Mouse (Mus musculus): Measurements from ENCODE around the gene Psph. TPM values are rescaled to one million over a fixed set of nuclear protein-coding genes. Genes with fewer than 3 reads are reported as not detected.
A peak's percentile ranks its signal among the peaks of the same experiment; 100 is the strongest.

The Psph gene
- polyA plus RNA-seq, 1 experiment from 2014 or later, result 42.4 TPM

DNA sequence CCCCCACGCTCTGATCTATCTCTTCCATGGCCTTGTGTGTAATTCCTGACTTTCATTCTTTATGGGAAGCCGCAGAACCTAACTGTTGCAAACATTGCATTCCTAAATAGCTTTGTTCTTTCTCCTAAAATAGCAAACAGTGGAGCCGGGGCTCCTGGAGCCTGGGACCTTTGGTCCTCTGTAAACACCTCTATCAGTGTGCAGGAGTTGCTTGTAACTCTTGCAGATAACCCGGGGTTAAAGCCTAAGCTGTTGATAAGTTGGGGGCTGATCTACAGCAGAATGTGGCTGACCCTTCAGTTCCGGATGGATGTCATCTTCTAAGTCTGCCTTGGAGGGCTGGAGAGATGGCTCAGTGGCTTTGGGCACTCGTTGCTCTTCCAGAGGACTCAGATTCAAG is 43.2 kb downstream of the Psph start:
- Histone ChIP-seq H3K27ac (ENCODE audit: low read depth, low read length) (no peak overlapping the region), H3K36me3 (ENCODE audit: control insufficient read depth, insufficient read depth, low read length) (peaks cover 19% of the 10 kb centered on the region), H3K4me3 (ENCODE audit: low read length) (no peak overlapping the region), H3K4me1 (ENCODE audit: control insufficient read depth, insufficient read depth, low read depth, low read length) (no peaks in the 10 kb centered on the region), H3K9me3 (ENCODE audit: control insufficient read depth, low read length) (no peaks in the 10 kb centered on the region), H3K9ac (ENCODE audit: low read depth, low read length) (no peak overlapping the region), H3K4me2 (ENCODE audit: low read length) (no peak overlapping the region), H3K27me3 (replicated peaks; ENCODE audit: control insufficient read depth, insufficient read depth, low read length) (no peaks in the 10 kb centered on the region)
- no peak for ATAC-seq
- WGBS, result 86% methylated on average over 6 of the region's 6 CpGs

GRCm38 (mm10) chr5:129742903-129743488 is 44.3 kb downstream of the Psph start:
- Histone ChIP-seq H3K9ac (ENCODE audit: low read depth, low read length) (no peak overlapping the region), H3K4me3 (ENCODE audit: low read length) (no peak overlapping the region), H3K4me1 (ENCODE audit: control insufficient read depth, insufficient read depth, low read depth, low read length) (no peaks in the 10 kb centered on the region), H3K36me3 (ENCODE audit: control insufficient read depth, insufficient read depth, low read length) (peaks cover 19% of the 10 kb centered on the region), H3K4me2 (ENCODE audit: low read length) (no peak overlapping the region), H3K27me3 (replicated peaks; ENCODE audit: control insufficient read depth, insufficient read depth, low read length) (no peaks in the 10 kb centered on the region), H3K27ac (ENCODE audit: low read depth, low read length) (no peak overlapping the region), H3K9me3 (ENCODE audit: control insufficient read depth, low read length) (no peaks in the 10 kb centered on the region)
- WGBS, result 88% methylated on average over 7 of the region's 7 CpGs
- ATAC-seq, result no peak

DNA sequence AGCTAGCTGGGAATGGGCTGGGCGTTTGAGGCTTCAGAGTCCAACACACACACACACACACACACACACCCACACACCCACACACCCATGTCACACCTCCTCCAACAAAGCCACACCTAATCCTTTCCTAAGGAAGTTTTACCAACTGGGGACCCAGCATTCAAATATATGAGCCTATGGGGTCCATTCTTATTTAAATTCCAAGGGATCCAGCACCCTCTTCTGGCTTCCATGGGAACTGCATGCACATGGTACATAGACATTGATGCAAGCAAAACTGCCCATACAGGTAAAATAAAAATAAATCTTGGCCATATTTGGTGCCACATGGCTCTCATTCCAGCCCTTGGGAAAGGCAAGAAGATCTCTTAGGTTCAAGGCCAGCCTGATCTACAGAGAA is 46.3 kb downstream of the Psph start:
- no peaks in the 10 kb centered on the region for H3K4me1 ChIP-seq (ENCODE audit: control insufficient read depth, insufficient read depth, low read depth, low read length)
- WGBS, result 100% methylated on average over 1 of the region's 1 CpGs
- no peak overlapping the region for H3K9ac ChIP-seq (ENCODE audit: low read depth, low read length)
- H3K4me3 ChIP-seq (ENCODE audit: low read length), result no peak overlapping the region
- H3K27me3 ChIP-seq (replicated peaks; ENCODE audit: control insufficient read depth, insufficient read depth, low read length), result no peaks in the 10 kb centered on the region
- no peak overlapping the region for H3K4me2 ChIP-seq (ENCODE audit: low read length)
- ATAC-seq, result no peak
- H3K9me3 ChIP-seq (ENCODE audit: control insufficient read depth, low read length), result no peaks in the 10 kb centered on the region
- H3K36me3 ChIP-seq (ENCODE audit: control insufficient read depth, insufficient read depth, low read length), result peaks cover 8% of the 10 kb centered on the region
- H3K27ac ChIP-seq (ENCODE audit: low read depth, low read length), result no peak overlapping the region

GRCm38 (mm10) chr5:129731021-129731420 is 56.2 kb downstream of the Psph start:
- WGBS, result 81% methylated on average over 5 of the region's 5 CpGs
- peaks cover 8% of the 10 kb centered on the region for H3K4me1 ChIP-seq (ENCODE audit: control insufficient read depth, insufficient read depth, low read depth, low read length)
- no peaks in the 10 kb centered on the region for H3K27me3 ChIP-seq (replicated peaks; ENCODE audit: control insufficient read depth, insufficient read depth, low read length)
- no peak overlapping the region for H3K4me2 ChIP-seq (ENCODE audit: low read length)
- no peak for ATAC-seq
- no peaks in the 10 kb centered on the region for H3K9me3 ChIP-seq (ENCODE audit: control insufficient read depth, low read length)
- no peak overlapping the region for H3K27ac ChIP-seq (ENCODE audit: low read depth, low read length)
- H3K9ac ChIP-seq (ENCODE audit: low read depth, low read length), result no peak overlapping the region
- H3K36me3 ChIP-seq (ENCODE audit: control insufficient read depth, insufficient read depth, low read length), result no peaks in the 10 kb centered on the region
- H3K4me3 ChIP-seq (ENCODE audit: low read length), result no peak overlapping the region

GRCm38 (mm10) chr5:129730344-129730743 is 56.9 kb downstream of the Psph start:
- no peaks in the 10 kb centered on the region for H3K9me3 ChIP-seq (ENCODE audit: control insufficient read depth, low read length)
- H3K4me2 ChIP-seq (ENCODE audit: low read length), result no peak overlapping the region
- no peak overlapping the region; the same call in 1 of the 2 replicates for H3K9ac ChIP-seq (ENCODE audit: low read depth, low read length)
- H3K27me3 ChIP-seq (replicated peaks; ENCODE audit: control insufficient read depth, insufficient read depth, low read length), result no peaks in the 10 kb centered on the region
- H3K4me3 ChIP-seq (ENCODE audit: low read length), result no peak overlapping the region
- peaks cover 11% of the 10 kb centered on the region for H3K4me1 ChIP-seq (ENCODE audit: control insufficient read depth, insufficient read depth, low read depth, low read length)
- peak overlapping the region; percentile 29; the same call in 1 of the 2 replicates for H3K27ac ChIP-seq (ENCODE audit: low read depth, low read length)
- WGBS, result 89% methylated on average over 11 of the region's 11 CpGs
- no peak for ATAC-seq
- H3K36me3 ChIP-seq (ENCODE audit: control insufficient read depth, insufficient read depth, low read length), result no peaks in the 10 kb centered on the region

DNA sequence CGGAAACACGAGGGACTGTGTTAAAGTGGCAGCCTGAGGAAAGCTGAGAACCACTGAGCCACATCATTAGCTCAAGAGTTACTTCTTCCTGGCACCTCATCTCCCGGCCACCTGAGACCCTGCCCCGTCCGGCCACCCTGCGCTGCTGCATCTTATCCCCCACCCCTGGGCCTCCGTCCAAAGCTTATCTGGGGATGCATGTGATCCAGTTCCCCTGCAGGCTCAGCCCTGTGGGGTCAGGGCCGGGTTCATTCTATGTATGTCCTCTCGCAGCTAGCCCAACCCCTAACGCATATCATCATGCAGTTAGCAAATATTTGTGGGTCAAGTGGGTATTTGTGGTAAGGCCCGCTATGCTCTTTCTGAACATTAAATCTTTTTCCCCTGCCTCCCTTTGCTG is 58.0 kb downstream of the Psph start:
- 64% methylated on average over 11 of the region's 11 CpGs for WGBS
- no peak overlapping the region for H3K27ac ChIP-seq (ENCODE audit: low read depth, low read length)
- no peaks in the 10 kb centered on the region for H3K36me3 ChIP-seq (ENCODE audit: control insufficient read depth, insufficient read depth, low read length)
- no peak for ATAC-seq
- H3K9ac ChIP-seq (ENCODE audit: low read depth, low read length), result no peak overlapping the region
- no peaks in the 10 kb centered on the region for H3K27me3 ChIP-seq (replicated peaks; ENCODE audit: control insufficient read depth, insufficient read depth, low read length)
- no peak overlapping the region for H3K4me3 ChIP-seq (ENCODE audit: low read length)
- peaks cover 11% of the 10 kb centered on the region for H3K4me1 ChIP-seq (ENCODE audit: control insufficient read depth, insufficient read depth, low read depth, low read length)
- H3K4me2 ChIP-seq (ENCODE audit: low read length), result no peak overlapping the region
- H3K9me3 ChIP-seq (ENCODE audit: control insufficient read depth, low read length), result no peaks in the 10 kb centered on the region

DNA sequence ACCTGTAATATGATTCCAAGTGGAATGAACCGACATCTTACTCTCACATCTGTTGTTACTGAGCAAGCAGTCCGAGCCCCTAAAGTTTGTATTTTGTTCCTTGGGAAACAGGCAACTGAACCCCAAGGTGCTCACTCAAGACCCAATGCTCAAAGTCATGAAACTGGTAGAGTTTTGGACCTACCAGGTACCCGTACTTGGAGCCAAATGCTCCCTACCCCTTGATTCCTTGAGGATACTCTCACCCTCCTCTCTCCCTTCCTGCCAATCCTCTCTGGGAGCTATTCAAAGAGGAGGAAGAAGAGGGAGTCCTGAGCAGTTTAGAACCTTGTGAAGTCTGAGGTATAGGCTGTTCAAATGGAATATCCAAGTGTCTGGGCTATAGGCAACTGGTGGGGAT is 60.5 kb downstream of the Psph start:
- Histone ChIP-seq H3K4me3 (ENCODE audit: low read length) (no peak overlapping the region), H3K27me3 (replicated peaks; ENCODE audit: control insufficient read depth, insufficient read depth, low read length) (no peaks in the 10 kb centered on the region), H3K4me1 (ENCODE audit: control insufficient read depth, insufficient read depth, low read depth, low read length) (peaks cover 11% of the 10 kb centered on the region), H3K36me3 (ENCODE audit: control insufficient read depth, insufficient read depth, low read length) (no peaks in the 10 kb centered on the region), H3K27ac (ENCODE audit: low read depth, low read length) (no peak overlapping the region), H3K9ac (ENCODE audit: low read depth, low read length) (no peak overlapping the region), H3K9me3 (ENCODE audit: control insufficient read depth, low read length) (no peaks in the 10 kb centered on the region), H3K4me2 (ENCODE audit: low read length) (no peak overlapping the region; the same call in 1 of the 2 replicates)
- ATAC-seq, result no peak
- WGBS, result 90% methylated on average over 3 of the region's 3 CpGs

- no peaks in the 10 kb centered on the region for H3K36me3 ChIP-seq (ENCODE audit: control insufficient read depth, insufficient read depth, low read length)
- H3K9me3 ChIP-seq (ENCODE audit: control insufficient read depth, low read length), result no peaks in the 10 kb centered on the region
- peaks cover 11% of the 10 kb centered on the region for H3K4me1 ChIP-seq (ENCODE audit: control insufficient read depth, insufficient read depth, low read depth, low read length)
- peak overlapping the region; percentile 96 for H3K9ac ChIP-seq (ENCODE audit: low read depth, low read length)
- H3K27ac ChIP-seq (ENCODE audit: low read depth, low read length), result peak overlapping the region; percentile 98
- peak overlapping the region; percentile 91 for H3K4me3 ChIP-seq (ENCODE audit: low read length)
- no peaks in the 10 kb centered on the region for H3K27me3 ChIP-seq (replicated peaks; ENCODE audit: control insufficient read depth, insufficient read depth, low read length)
- peak overlapping the region; percentile 66 for H3K4me2 ChIP-seq (ENCODE audit: low read length)
- ATAC-seq, result no peak
- 12% methylated on average over 7 of the region's 7 CpGs for WGBS
These were observed 61.4 kb downstream of the Psph start for GRCm38 (mm10) chr5:129725774-129726392.

DNA sequence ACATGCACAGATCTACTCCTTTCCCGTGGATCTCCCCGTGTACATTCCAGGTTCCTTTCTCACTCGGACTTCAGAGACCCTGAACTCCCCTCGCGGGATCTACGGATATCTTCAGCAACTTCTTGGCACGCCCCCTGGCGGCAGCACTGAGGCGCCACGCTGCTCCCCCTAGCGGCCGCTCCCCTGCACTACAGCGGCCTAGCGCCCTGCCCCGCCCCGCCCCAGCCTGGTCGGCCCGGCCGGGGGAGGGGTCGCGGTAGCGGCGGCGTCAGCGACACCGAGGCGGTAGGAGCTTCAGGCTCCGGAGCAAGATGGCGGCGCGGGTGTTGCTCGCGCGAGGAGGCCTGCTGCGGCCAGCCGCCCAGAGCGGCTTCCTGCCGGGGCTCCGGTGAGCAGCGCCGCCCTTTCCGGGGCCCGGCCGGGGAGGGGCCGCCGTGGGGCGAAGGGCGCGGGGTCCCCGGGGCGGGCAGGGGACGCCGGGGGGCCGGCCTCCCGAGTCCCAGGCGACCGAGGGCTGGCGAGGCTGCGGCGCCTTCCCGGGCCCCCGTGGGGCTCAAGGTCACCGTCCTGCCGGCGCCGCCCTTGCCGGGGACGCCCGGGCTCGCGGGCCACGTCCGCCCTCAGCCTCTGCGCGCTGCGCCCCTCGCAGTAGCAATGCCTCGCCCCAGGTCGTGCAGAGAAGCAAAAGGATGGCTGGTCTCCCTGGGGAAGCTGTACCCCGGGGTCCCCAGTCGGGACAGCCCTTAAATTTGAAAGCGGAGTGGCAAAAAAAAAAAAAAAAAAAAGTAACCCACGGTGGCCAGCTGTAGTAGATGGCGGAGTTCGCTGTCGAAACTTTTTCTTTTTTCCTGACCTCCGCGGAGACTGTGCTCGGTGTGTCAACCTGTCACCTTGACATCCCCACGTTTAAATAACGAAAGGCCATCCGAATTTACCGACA is 62.1 kb downstream of the Psph start, which contains the start of gene Nipsnap2:
Gene Nipsnap2, plus strand, starts transcription at position 230 of the 940 bp plus-strand sequence.
- WGBS, result under 1% methylated on average over 75 of the region's 93 CpGs
- H3K4me2 ChIP-seq (ENCODE audit: low read length), result peak within 1 kb of the TSS; percentile 66
- H3K4me3 ChIP-seq (ENCODE audit: low read length), result peak within 1 kb of the TSS; percentile 91
- H3K27ac ChIP-seq (ENCODE audit: low read depth, low read length), result peak within 1 kb of the TSS; percentile 98
- peaks cover 11% of the 10 kb centered on the region for H3K4me1 ChIP-seq (ENCODE audit: control insufficient read depth, insufficient read depth, low read depth, low read length)
- H3K27me3 ChIP-seq (replicated peaks; ENCODE audit: control insufficient read depth, insufficient read depth, low read length), result no peaks in the 10 kb centered on the region
- peak; percentile 95 for ATAC-seq
- H3K36me3 ChIP-seq (ENCODE audit: control insufficient read depth, insufficient read depth, low read length), result 0 out of 2 replicates have a peak, but pooled peaks cover 1% of the 10 kb centered on the region
- no peaks in the 10 kb centered on the region for H3K9me3 ChIP-seq (ENCODE audit: control insufficient read depth, low read length)
- H3K9ac ChIP-seq (ENCODE audit: low read depth, low read length), result peak within 1 kb of the TSS; percentile 96
